Mouse (Mus musculus): Measurements from ENCODE around the gene Krtap16-3.

Krtap16-3 gene

GRCm38 (mm10) chr16:88962773-88963172, at the start of gene Krtap16-3:
Gene Krtap16-3, minus strand, starts transcription at chr16:88962873.
- no peak for DNase-seq (ENCODE audit: low read depth, low spot score)

- DNase-seq (ENCODE audit: low read depth, low spot score): no peak
Observed at GRCm38 (mm10) chr16:89010659-89011058, 48.0 kb upstream of the Krtap16-3 start, which contains the start of gene Krtap22-2. Gene Krtap22-2, minus strand, starts transcription at chr16:89010759.

GRCm38 (mm10) chr16:88941106-88941505, 21.6 kb downstream of the Krtap16-3 start:
- no peak for DNase-seq (ENCODE audit: low read depth, low spot score)

- DNase-seq (ENCODE audit: low read depth, low spot score): peak; percentile 16
Observed at GRCm38 (mm10) chr16:88938252-88938651, 24.4 kb downstream of the Krtap16-3 start.

- no peak for DNase-seq (ENCODE audit: low read depth, low spot score)
Observed at GRCm38 (mm10) chr16:88932165-88932564, 30.5 kb downstream of the Krtap16-3 start, which contains the start of gene Krtap19-9b. Gene Krtap19-9b, minus strand, starts transcription at chr16:88932265.
